Mouse (Mus musculus) liver, embryonic 11.5 days (tissue): ENCODE measurements around the gene Myh9. TPM values are rescaled to one million over a fixed set of nuclear protein-coding genes. Genes with fewer than 3 reads are reported as not detected.

Experiments used
- ATAC-seq: fragments of 200-750 bp; cut with Nextera tagmentation; replicated peaks from 2 replicates; pipeline ENCODE4 v1.8.0; 2017; ENCODE audit warnings: moderate number of reproducible peaks, mild to moderate bottlenecking, moderate TSS enrichment, moderate library complexity; ENCODE audit not compliant: low FRiP score
- DNase-seq: peaks from one replicate; pipeline ENCODE4 v3.0.0-alpha.2; 2017; ENCODE audit warnings: low spot score
- H3K27ac ChIP-seq: fragments of 300-500 bp; sonication (generic); 2 replicates; pipeline ENCODE4 v1.5.1; 2014; ENCODE audit warnings: mild to moderate bottlenecking, low read depth, low read length, control low read depth
- H3K27me3 ChIP-seq: fragments of 300-500 bp; sonication (generic); replicated peaks from 2 replicates; pipeline ENCODE4 v1.6.1; 2014; ENCODE audit warnings: low read length, mixed read lengths; ENCODE audit not compliant: control insufficient read depth, insufficient read depth
- H3K36me3 ChIP-seq: fragments of 300-500 bp; sonication (generic); 2 replicates; pipeline ENCODE4 v1.6.1; 2014; ENCODE audit warnings: mild to moderate bottlenecking, low read length, moderate library complexity, mixed read lengths; ENCODE audit not compliant: control insufficient read depth, insufficient read depth
- H3K4me1 ChIP-seq: fragments of 300-500 bp; sonication (generic); replicated peaks from 2 replicates; pipeline ENCODE4 v1.6.1; 2014; ENCODE audit warnings: low read length, mixed read lengths; ENCODE audit not compliant: control insufficient read depth, insufficient read depth
- H3K4me2 ChIP-seq: fragments of 300-500 bp; sonication (generic); 2 replicates; pipeline ENCODE4 v1.6.1; 2014; ENCODE audit warnings: mild to moderate bottlenecking, control low read depth, moderate library complexity
- H3K4me3 ChIP-seq: fragments of 300-500 bp; sonication (generic); 2 replicates; pipeline ENCODE4 v1.5.1; 2014; ENCODE audit warnings: low read depth, low read length, control low read depth
- H3K9ac ChIP-seq: fragments of 300-500 bp; sonication (generic); 2 replicates; pipeline ENCODE4 v1.6.1; 2014; ENCODE audit warnings: low read depth, low read length, control low read depth
- H3K9me3 ChIP-seq: fragments of 300-500 bp; sonication (generic); 2 replicates; pipeline ENCODE4 v1.6.1; 2016; ENCODE audit warnings: low read length, inconsistent platforms, mixed read lengths; ENCODE audit not compliant: control insufficient read depth
- WGBS: fragments of 180-500 bp; shearing (Covaris S2); extraction: QIAGEN DNeasy Blood & Tissue Kit; methylation state at CpG from one replicate; pipeline ENCODE4 v1.1.7; 2014; 5-methylcytosine and 5-hydroxymethylcytosine counted together
- polyA plus RNA-seq: library from polyadenylated mRNA; unstranded; fragments of >200 nt; fragmentation: Nextera tagmentation; extraction: Ambion mirVana; gene quantifications from 2 replicates; pipeline ENCODE4 v1.2.1, GENCODE M21; 2014

The Myh9 gene
- polyA plus RNA-seq, 1 experiment from 2014 or later = 53.0 TPM

- H3K9ac ChIP-seq = no peak overlapping the region
- H3K4me2 ChIP-seq = no peak overlapping the region
- H3K4me1 ChIP-seq = peaks cover 16% of the 10 kb centered on the region
- DNase-seq (peak; percentile 81), ATAC-seq (no peak)
- H3K9me3 ChIP-seq = no peaks in the 10 kb centered on the region
- H3K27ac ChIP-seq = no peak overlapping the region
- WGBS = 69% methylated on average over 20 of the region's 20 CpGs
- H3K36me3 ChIP-seq = peaks cover 70% of the 10 kb centered on the region
- H3K4me3 ChIP-seq = no peak overlapping the region
- H3K27me3 ChIP-seq = no peaks in the 10 kb centered on the region
These were observed 66.6 kb downstream of the Myh9 start for GRCm38 (mm10) chr15:77775186-77775963.

DNA sequence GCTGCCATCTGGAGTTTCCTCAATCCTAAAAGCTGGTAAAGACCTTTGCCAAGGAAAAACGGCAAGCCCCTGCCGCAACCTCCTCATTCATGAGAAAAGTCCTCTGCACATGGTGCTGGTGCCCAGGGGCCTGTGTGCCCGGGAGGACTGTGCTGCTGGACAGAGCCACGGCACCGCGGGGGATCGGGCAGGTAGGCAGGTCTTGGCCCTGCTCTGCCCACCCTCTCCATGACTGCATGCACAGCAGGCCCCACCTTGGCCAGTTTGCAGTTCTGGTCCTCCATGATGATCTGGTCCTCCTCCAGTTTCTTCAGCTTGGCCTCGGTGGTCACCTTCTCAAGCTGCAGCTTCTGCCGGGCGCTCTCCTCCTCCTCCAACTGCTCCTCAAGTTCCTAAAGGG, 67.7 kb downstream of the Myh9 start:
- DNase-seq (no peak), ATAC-seq (no peak)
- H3K4me2 ChIP-seq = no peak overlapping the region
- peak overlapping the region; percentile 66 for H3K27ac ChIP-seq
- peaks cover 16% of the 10 kb centered on the region for H3K4me1 ChIP-seq
- 96% methylated on average over 10 of the region's 10 CpGs for WGBS
- H3K9ac ChIP-seq = no peak overlapping the region
- no peaks in the 10 kb centered on the region for H3K9me3 ChIP-seq
- peaks cover 71% of the 10 kb centered on the region for H3K36me3 ChIP-seq
- H3K4me3 ChIP-seq = no peak overlapping the region
- no peaks in the 10 kb centered on the region for H3K27me3 ChIP-seq

DNA sequence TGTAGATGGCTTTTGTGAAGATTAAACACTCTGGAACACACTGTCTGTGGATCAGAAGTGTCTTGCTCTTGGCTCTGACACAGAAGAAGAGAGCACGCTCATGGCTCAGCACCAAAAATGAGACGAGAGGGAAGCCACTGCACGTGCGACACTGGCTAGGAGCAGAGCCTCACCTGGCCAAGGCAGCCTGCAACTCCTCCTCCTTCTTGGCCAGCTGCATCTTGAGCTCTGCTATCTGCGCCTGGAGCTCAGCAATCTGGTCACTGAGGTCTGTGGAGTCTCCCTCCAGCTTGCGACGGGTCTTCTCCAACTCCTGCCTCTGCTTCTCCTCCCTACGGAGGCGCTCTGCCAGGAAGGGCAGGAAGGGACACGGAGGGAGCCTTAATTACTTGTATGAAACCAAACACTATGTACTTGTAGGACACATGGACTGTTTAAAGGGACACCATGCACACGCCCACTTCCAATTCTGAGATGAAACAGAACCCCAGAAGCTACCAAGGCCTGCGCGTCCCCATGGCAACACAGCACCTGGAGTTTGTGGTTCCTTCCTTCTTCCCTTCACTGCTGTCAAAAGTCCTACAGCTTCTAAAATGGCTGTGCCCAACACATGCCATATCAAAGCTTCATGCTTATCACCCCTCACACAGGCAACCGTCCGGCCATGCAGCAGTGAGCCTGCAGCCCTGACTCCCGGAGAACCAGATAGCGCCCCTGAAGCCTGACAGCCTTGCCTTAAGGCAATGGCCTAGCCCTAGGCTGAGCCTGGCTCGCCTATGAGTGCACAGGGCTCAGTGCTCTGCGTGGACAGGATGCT, 68.7 kb downstream of the Myh9 start:
- WGBS = 69% methylated on average over 19 of the region's 19 CpGs
- H3K27ac ChIP-seq = peak overlapping the region; percentile 90
- peak; percentile 65 for DNase-seq
- 0 out of 2 replicates have a peak overlapping the region, but pooled peaks have one; percentile 38 for H3K9ac ChIP-seq
- H3K27me3 ChIP-seq = no peaks in the 10 kb centered on the region
- no peak overlapping the region for H3K4me3 ChIP-seq
- ATAC-seq = peak; percentile 97
- peaks cover 77% of the 10 kb centered on the region for H3K36me3 ChIP-seq
- peaks cover 16% of the 10 kb centered on the region for H3K4me1 ChIP-seq
- no peaks in the 10 kb centered on the region for H3K9me3 ChIP-seq
- peak overlapping the region; percentile 10; the same call in 1 of the 2 replicates for H3K4me2 ChIP-seq

DNA sequence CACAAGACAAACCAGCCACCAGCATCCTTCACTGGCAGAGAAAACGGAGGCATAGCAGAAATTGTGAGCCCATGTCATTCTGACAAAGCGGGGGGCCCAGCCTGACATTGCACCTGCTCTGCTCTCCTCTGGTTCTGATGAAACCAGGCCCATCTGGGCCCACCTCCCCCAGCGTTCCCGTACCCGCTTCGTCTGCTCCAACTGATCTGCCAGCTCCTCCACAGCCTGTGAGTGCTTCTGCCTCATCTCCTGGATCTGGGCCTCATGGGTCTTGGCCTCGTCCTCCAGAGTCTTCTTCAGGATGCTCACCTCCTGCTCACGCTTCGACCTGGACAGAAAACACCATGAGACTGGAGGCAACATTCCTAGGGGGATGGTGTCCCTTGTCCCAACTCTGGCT, 71.0 kb downstream of the Myh9 start:
- Histone ChIP-seq H3K36me3 (peaks cover 85% of the 10 kb centered on the region), H3K4me2 (no peak overlapping the region), H3K4me3 (no peak overlapping the region), H3K4me1 (peaks cover 16% of the 10 kb centered on the region), H3K27me3 (no peaks in the 10 kb centered on the region), H3K9me3 (no peaks in the 10 kb centered on the region), H3K9ac (no peak overlapping the region), H3K27ac (no peak overlapping the region)
- WGBS = 94% methylated on average over 9 of the region's 9 CpGs
- ATAC-seq (no peak), DNase-seq (no peak)

DNA sequence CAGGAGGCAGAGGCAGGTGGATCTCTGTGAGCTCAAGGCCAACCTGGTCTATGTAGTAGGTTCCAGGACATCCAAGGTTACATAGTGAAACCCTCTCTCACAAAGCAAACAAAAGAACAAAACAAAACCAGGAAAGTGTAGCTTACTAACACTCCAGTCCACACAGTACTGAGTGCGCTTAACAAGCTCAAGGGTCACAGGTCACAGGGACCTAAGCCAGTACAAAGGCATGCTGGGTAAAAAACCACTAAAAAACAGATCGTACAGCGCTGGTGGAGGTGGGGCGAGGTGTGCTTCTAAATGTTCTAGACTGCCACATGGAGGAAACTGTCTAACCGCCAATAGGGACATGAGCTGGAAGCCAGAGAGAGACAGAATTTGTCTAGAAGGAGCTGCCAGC, 71.6 kb downstream of the Myh9 start:
- Histone ChIP-seq H3K9ac (no peak overlapping the region), H3K9me3 (no peaks in the 10 kb centered on the region), H3K27me3 (no peaks in the 10 kb centered on the region), H3K4me1 (peaks cover 16% of the 10 kb centered on the region), H3K27ac (no peak overlapping the region), H3K4me2 (no peak overlapping the region), H3K4me3 (no peak overlapping the region), H3K36me3 (peaks cover 87% of the 10 kb centered on the region)
- ATAC-seq (no peak), DNase-seq (no peak)
- 94% methylated on average over 5 of the region's 5 CpGs for WGBS

DNA sequence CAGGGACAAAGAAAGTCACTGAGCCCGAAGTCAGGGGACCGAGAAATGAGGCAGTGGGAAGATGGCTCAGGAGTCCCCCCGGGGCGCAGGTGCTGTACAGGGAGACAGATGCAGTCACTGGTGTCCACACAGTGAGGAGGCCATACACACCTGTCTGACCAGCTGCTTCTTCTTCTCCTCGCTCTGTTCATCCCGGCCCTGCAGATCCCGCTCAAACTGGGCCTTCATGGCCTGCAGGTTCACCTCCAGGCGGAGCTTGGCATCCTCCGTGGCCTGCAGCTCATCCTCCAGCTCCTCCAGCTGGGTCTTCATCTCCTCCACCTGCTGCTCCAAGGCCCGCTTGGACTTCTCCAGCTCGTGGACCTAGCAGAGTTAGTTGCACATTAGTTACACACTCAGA, 75.0 kb downstream of the Myh9 start:
- H3K4me3 ChIP-seq = no peak overlapping the region
- peaks cover 89% of the 10 kb centered on the region for H3K36me3 ChIP-seq
- no peaks in the 10 kb centered on the region for H3K27me3 ChIP-seq
- no peak overlapping the region for H3K27ac ChIP-seq
- no peaks in the 10 kb centered on the region for H3K4me1 ChIP-seq
- DNase-seq (no peak), ATAC-seq (no peak)
- H3K9me3 ChIP-seq = no peaks in the 10 kb centered on the region
- no peak overlapping the region for H3K9ac ChIP-seq
- 93% methylated on average over 11 of the region's 11 CpGs for WGBS
- H3K4me2 ChIP-seq = no peak overlapping the region

DNA sequence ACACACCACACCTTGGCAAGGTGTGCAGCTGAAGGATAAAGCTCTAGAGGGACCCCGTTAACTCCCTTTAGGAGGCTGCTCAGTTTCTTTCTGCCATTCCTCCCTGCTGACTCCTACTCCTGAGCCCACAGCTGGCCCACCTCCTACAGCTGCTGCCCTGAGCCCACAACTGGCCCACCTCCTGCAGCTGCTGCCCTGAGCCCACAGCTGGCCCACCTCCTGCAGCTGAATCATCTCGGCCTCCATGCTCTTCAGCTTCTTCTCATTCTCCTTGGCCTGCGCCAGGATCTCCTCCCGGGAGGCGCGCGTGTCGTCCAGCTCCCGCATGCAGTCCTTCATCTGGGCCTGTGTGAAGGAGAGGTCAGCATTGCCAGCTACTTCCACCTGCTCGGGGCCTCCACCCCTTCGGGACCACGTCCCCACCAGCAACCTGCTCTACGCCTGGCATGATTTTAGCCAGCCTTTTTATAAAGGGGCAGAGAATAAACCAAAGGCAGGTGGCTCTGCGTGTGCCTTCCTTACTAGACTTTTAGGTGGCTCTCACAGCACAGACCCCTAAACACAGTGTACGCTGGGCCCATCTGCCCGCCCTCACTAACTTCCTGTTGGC, 76.4 kb downstream of the Myh9 start:
- 95% methylated on average over 16 of the region's 16 CpGs for WGBS
- Histone ChIP-seq H3K4me1 (no peaks in the 10 kb centered on the region), H3K4me3 (no peak overlapping the region), H3K36me3 (peaks cover 88% of the 10 kb centered on the region), H3K27ac (no peak overlapping the region), H3K9me3 (no peaks in the 10 kb centered on the region), H3K27me3 (no peaks in the 10 kb centered on the region), H3K4me2 (no peak overlapping the region), H3K9ac (no peak overlapping the region)
- DNase-seq = no peak
- ATAC-seq = no peak

GRCm38 (mm10) chr15:77764391-77765006, 77.5 kb downstream of the Myh9 start:
- Histone ChIP-seq H3K27me3 (no peaks in the 10 kb centered on the region), H3K9ac (no peak overlapping the region), H3K9me3 (no peaks in the 10 kb centered on the region), H3K27ac (no peak overlapping the region), H3K4me1 (no peaks in the 10 kb centered on the region), H3K36me3 (peaks cover 84% of the 10 kb centered on the region), H3K4me2 (no peak overlapping the region), H3K4me3 (no peak overlapping the region)
- no peak for ATAC-seq
- no peak for DNase-seq
- WGBS = 85% methylated on average over 13 of the region's 13 CpGs
